Mouse (Mus musculus): ENCODE data around the gene Rae1.

Rae1 gene

GRCm38 (mm10) chr2:172999630-173000284 is at the start of gene Rae1:
Rae1 (plus strand) TSS chr2:173000117.
- DNase-seq, result peak; percentile 98

GRCm38 (mm10) chr2:172950119-172950676 is 49.7 kb upstream of the Rae1 start:
- no peak for DNase-seq

GRCm38 (mm10) chr2:172950722-172951121 is 49.2 kb upstream of the Rae1 start:
- no peak for DNase-seq

GRCm38 (mm10) chr2:172951976-172952375 is 47.9 kb upstream of the Rae1 start:
- no peak for DNase-seq

GRCm38 (mm10) chr2:172958579-172958978 is 41.3 kb upstream of the Rae1 start:
- DNase-seq, result no peak

- DNase-seq, result no peak
These were observed 40.7 kb upstream of the Rae1 start for GRCm38 (mm10) chr2:172959006-172959768.

GRCm38 (mm10) chr2:172960350-172960749 is 39.6 kb upstream of the Rae1 start:
- no peak for DNase-seq

- DNase-seq, result no peak
These were observed 38.7 kb upstream of the Rae1 start for GRCm38 (mm10) chr2:172961211-172961610.

- no peak for DNase-seq
These were observed 34.7 kb upstream of the Rae1 start for GRCm38 (mm10) chr2:172965249-172965648.

- DNase-seq, result no peak
These were observed 33.4 kb upstream of the Rae1 start for GRCm38 (mm10) chr2:172966480-172966879.

- no peak for DNase-seq
These were observed 28.1 kb upstream of the Rae1 start for GRCm38 (mm10) chr2:172971865-172972264.

GRCm38 (mm10) chr2:172973806-172974565 is 25.9 kb upstream of the Rae1 start:
- DNase-seq, result no peak

GRCm38 (mm10) chr2:172974701-172975100 is 25.2 kb upstream of the Rae1 start:
- no peak for DNase-seq

GRCm38 (mm10) chr2:172975159-172975558 is 24.8 kb upstream of the Rae1 start:
- no peak for DNase-seq

GRCm38 (mm10) chr2:172976661-172977238 is 23.2 kb upstream of the Rae1 start:
- DNase-seq, result no peak

- DNase-seq, result no peak
These were observed 22.3 kb upstream of the Rae1 start, which contains the start of gene Spo11 for GRCm38 (mm10) chr2:172977409-172978130. Spo11 (plus strand) TSS chr2:172977700.

GRCm38 (mm10) chr2:172978131-172978633 is 21.7 kb upstream of the Rae1 start:
- no peak for DNase-seq

- DNase-seq, result no peak
These were observed 20.1 kb upstream of the Rae1 start for GRCm38 (mm10) chr2:172979666-172980345.

- DNase-seq, result no peak
These were observed 16.9 kb upstream of the Rae1 start for GRCm38 (mm10) chr2:172982776-172983561.

- DNase-seq, result no peak
These were observed 9.8 kb upstream of the Rae1 start for GRCm38 (mm10) chr2:172990161-172990560.
